Mouse (Mus musculus) kidney, embryonic 15.5 days (tissue): ENCODE data around the gene Cdrt4. TPM values are rescaled to one million over a fixed set of nuclear protein-coding genes. Genes with fewer than 3 reads are reported as not detected.

Source experiments
- ATAC-seq: fragments of 200-750 bp; cut with Nextera tagmentation; replicated peaks from 2 replicates; pipeline ENCODE4 v1.8.0; 2017; ENCODE audit warnings: moderate TSS enrichment; ENCODE audit not compliant: low FRiP score
- H3K27ac ChIP-seq: fragments of 300-500 bp; sonication (generic); 2 replicates; pipeline ENCODE4 v1.5.1; 2015; ENCODE audit warnings: mild to moderate bottlenecking, inconsistent platforms
- H3K27me3 ChIP-seq: fragments of 300-500 bp; sonication (generic); 2 replicates; pipeline ENCODE4 v1.6.1; 2015; ENCODE audit warnings: inconsistent platforms
- H3K36me3 ChIP-seq: fragments of 300-500 bp; sonication (generic); 2 replicates; pipeline ENCODE4 v1.6.1; 2015; ENCODE audit warnings: inconsistent platforms
- H3K4me1 ChIP-seq: fragments of 300-500 bp; sonication (generic); 2 replicates; pipeline ENCODE4 v1.6.1; 2015; ENCODE audit warnings: inconsistent platforms
- H3K4me2 ChIP-seq: fragments of 300-500 bp; sonication (generic); 2 replicates; pipeline ENCODE4 v1.6.1; 2015; ENCODE audit warnings: moderate library complexity, mild to moderate bottlenecking, inconsistent platforms
- H3K4me3 ChIP-seq: fragments of 300-500 bp; sonication (generic); replicated peaks from 2 replicates; pipeline ENCODE4 v1.5.1; 2015; ENCODE audit warnings: mild to moderate bottlenecking, inconsistent platforms
- H3K9ac ChIP-seq: fragments of 300-500 bp; sonication (generic); 2 replicates; pipeline ENCODE4 v1.6.1; 2015; ENCODE audit warnings: mild to moderate bottlenecking, inconsistent platforms
- H3K9me3 ChIP-seq: fragments of 300-500 bp; sonication (generic); replicated peaks from 2 replicates; pipeline ENCODE4 v1.6.1; 2016; ENCODE audit warnings: inconsistent platforms
- WGBS: fragments of 180-500 bp; shearing (Covaris S2); methylation state at CpG from one replicate; pipeline ENCODE4 v1.1.7; 2015; ENCODE audit warnings: mixed read lengths; 5-methylcytosine and 5-hydroxymethylcytosine counted together
- polyA plus RNA-seq: library from polyadenylated mRNA; unstranded; fragments of >200 nt; fragmentation: Nextera tagmentation; extraction: Ambion mirVana; gene quantifications from 2 replicates; pipeline ENCODE4 v1.2.1, GENCODE M21; 2015

The Cdrt4 gene
- not detected in 2 replicates for polyA plus RNA-seq

GRCm38 (mm10) chr11:62951012-62951411 lies at the start of gene Cdrt4:
TSS of gene Cdrt4 (plus strand) at chr11:62951193.
- no peaks in the 10 kb centered on the region for H3K36me3 ChIP-seq
- H3K4me2 ChIP-seq = no peak within 1 kb of the TSS
- H3K9me3 ChIP-seq = peaks cover 9% of the 10 kb centered on the region; the same call in 1 of the 2 replicates
- no peak within 1 kb of the TSS for H3K9ac ChIP-seq
- H3K4me1 ChIP-seq = no peaks in the 10 kb centered on the region
- H3K27me3 ChIP-seq = no peaks in the 10 kb centered on the region
- ATAC-seq = no peak
- H3K27ac ChIP-seq = no peak within 1 kb of the TSS
- WGBS = 80% methylated on average over 3 of the region's 3 CpGs
- H3K4me3 ChIP-seq = no peak within 1 kb of the TSS

- Histone ChIP-seq H3K9me3 (no peaks in the 10 kb centered on the region), H3K9ac (no peak overlapping the region), H3K4me2 (no peak overlapping the region), H3K36me3 (peaks cover 4% of the 10 kb centered on the region; the same call in 1 of the 2 replicates), H3K27me3 (no peaks in the 10 kb centered on the region), H3K4me3 (no peak overlapping the region), H3K4me1 (no peaks in the 10 kb centered on the region), H3K27ac (no peak overlapping the region)
- no peak for ATAC-seq
- 35% methylated on average over 12 of the region's 12 CpGs for WGBS
Observed at GRCm38 (mm10) chr11:62901699-62902323, 49.2 kb upstream of the Cdrt4 start.

- H3K27ac ChIP-seq = no peak overlapping the region
- no peaks in the 10 kb centered on the region for H3K9me3 ChIP-seq
- no peaks in the 10 kb centered on the region for H3K27me3 ChIP-seq
- no peak overlapping the region for H3K4me3 ChIP-seq
- ATAC-seq = no peak
- H3K4me2 ChIP-seq = no peak overlapping the region
- no peaks in the 10 kb centered on the region for H3K36me3 ChIP-seq
- H3K9ac ChIP-seq = no peak overlapping the region
- H3K4me1 ChIP-seq = no peaks in the 10 kb centered on the region
- 74% methylated on average over 6 of the region's 6 CpGs for WGBS
Observed at GRCm38 (mm10) chr11:62903871-62904495, 47.0 kb upstream of the Cdrt4 start.

- Histone ChIP-seq H3K9ac (no peak overlapping the region), H3K27ac (no peak overlapping the region), H3K36me3 (no peaks in the 10 kb centered on the region), H3K27me3 (no peaks in the 10 kb centered on the region), H3K4me3 (no peak overlapping the region), H3K4me2 (no peak overlapping the region), H3K4me1 (0 out of 2 replicates have a peak, but pooled peaks cover 6% of the 10 kb centered on the region), H3K9me3 (no peaks in the 10 kb centered on the region)
- WGBS = 71% methylated on average over 3 of the region's 3 CpGs
- no peak for ATAC-seq
Observed at GRCm38 (mm10) chr11:62909720-62910306, 41.2 kb upstream of the Cdrt4 start.

GRCm38 (mm10) chr11:62911362-62911761 lies 39.6 kb upstream of the Cdrt4 start:
- Histone ChIP-seq H3K27me3 (no peaks in the 10 kb centered on the region), H3K27ac (0 out of 2 replicates have a peak overlapping the region, but pooled peaks have one; percentile 33), H3K4me3 (no peak overlapping the region), H3K9me3 (no peaks in the 10 kb centered on the region), H3K36me3 (no peaks in the 10 kb centered on the region), H3K9ac (no peak overlapping the region), H3K4me1 (0 out of 2 replicates have a peak, but pooled peaks cover 6% of the 10 kb centered on the region), H3K4me2 (no peak overlapping the region)
- WGBS = 50% methylated on average over 8 of the region's 8 CpGs
- no peak for ATAC-seq

GRCm38 (mm10) chr11:62913141-62913540 lies 37.9 kb upstream of the Cdrt4 start:
- 89% methylated on average over 2 of the region's 2 CpGs for WGBS
- Histone ChIP-seq H3K4me1 (0 out of 2 replicates have a peak, but pooled peaks cover 6% of the 10 kb centered on the region), H3K4me2 (no peak overlapping the region), H3K4me3 (no peak overlapping the region), H3K9ac (no peak overlapping the region), H3K9me3 (no peaks in the 10 kb centered on the region), H3K36me3 (no peaks in the 10 kb centered on the region), H3K27me3 (no peaks in the 10 kb centered on the region), H3K27ac (no peak overlapping the region)
- no peak for ATAC-seq

- Histone ChIP-seq H3K4me3 (no peak overlapping the region), H3K27ac (no peak overlapping the region), H3K36me3 (no peaks in the 10 kb centered on the region), H3K4me1 (0 out of 2 replicates have a peak, but pooled peaks cover 6% of the 10 kb centered on the region), H3K9me3 (no peaks in the 10 kb centered on the region), H3K4me2 (no peak overlapping the region), H3K9ac (no peak overlapping the region), H3K27me3 (no peaks in the 10 kb centered on the region)
- 54% methylated on average over 6 of the region's 6 CpGs for WGBS
- ATAC-seq = no peak
Observed at GRCm38 (mm10) chr11:62914532-62914931, 36.5 kb upstream of the Cdrt4 start.

- Histone ChIP-seq H3K27ac (no peak overlapping the region), H3K27me3 (no peaks in the 10 kb centered on the region), H3K4me3 (no peak overlapping the region), H3K9me3 (no peaks in the 10 kb centered on the region), H3K36me3 (no peaks in the 10 kb centered on the region), H3K9ac (no peak overlapping the region), H3K4me2 (no peak overlapping the region), H3K4me1 (peaks cover 11% of the 10 kb centered on the region)
- ATAC-seq = no peak
- 89% methylated on average over 2 of the region's 2 CpGs for WGBS
Observed at GRCm38 (mm10) chr11:62915486-62915885, 35.5 kb upstream of the Cdrt4 start.

GRCm38 (mm10) chr11:62916765-62917164 lies 34.2 kb upstream of the Cdrt4 start:
- Histone ChIP-seq H3K4me1 (peaks cover 12% of the 10 kb centered on the region), H3K9ac (no peak overlapping the region), H3K9me3 (no peaks in the 10 kb centered on the region), H3K27me3 (no peaks in the 10 kb centered on the region), H3K27ac (no peak overlapping the region), H3K4me2 (no peak overlapping the region), H3K36me3 (no peaks in the 10 kb centered on the region), H3K4me3 (no peak overlapping the region)
- ATAC-seq = no peak
- WGBS = 17% methylated on average over 2 of the region's 2 CpGs

GRCm38 (mm10) chr11:62919946-62920742 lies 30.8 kb upstream of the Cdrt4 start:
- Histone ChIP-seq H3K27ac (peak overlapping the region; percentile 72), H3K27me3 (no peaks in the 10 kb centered on the region), H3K9me3 (no peaks in the 10 kb centered on the region), H3K9ac (no peak overlapping the region), H3K4me3 (peak overlapping the region; percentile 32; the same call in 1 of the 2 replicates), H3K4me2 (peak overlapping the region; percentile 59; the same call in 1 of the 2 replicates), H3K36me3 (no peaks in the 10 kb centered on the region), H3K4me1 (peaks cover 16% of the 10 kb centered on the region)
- 52% methylated on average over 6 of the region's 6 CpGs for WGBS
- no peak for ATAC-seq

GRCm38 (mm10) chr11:62920743-62921050 lies 30.3 kb upstream of the Cdrt4 start:
- H3K27me3 ChIP-seq = no peaks in the 10 kb centered on the region
- no peak for ATAC-seq
- H3K4me1 ChIP-seq = peaks cover 16% of the 10 kb centered on the region
- H3K4me3 ChIP-seq = peak overlapping the region; percentile 32
- H3K36me3 ChIP-seq = no peaks in the 10 kb centered on the region
- H3K9ac ChIP-seq = no peak overlapping the region
- peak overlapping the region; percentile 72 for H3K27ac ChIP-seq
- H3K9me3 ChIP-seq = no peaks in the 10 kb centered on the region
- H3K4me2 ChIP-seq = peak overlapping the region; percentile 59
- 11% methylated on average over 6 of the region's 6 CpGs for WGBS
